Mouse (Mus musculus) layer of hippocampus, adult 8-10 months (tissue): ENCODE measurements around the gene Tbcd. TPM values are rescaled to one million over a fixed set of nuclear protein-coding genes. Genes with fewer than 3 reads are reported as not detected.

ENCODE experiments used
- DNase-seq, 2 experiments: peaks; one replicate each; pipeline ENCODE4 v3.0.0; 2022; ENCODE audit warnings: low spot score in 2 of 2
- total RNA-seq, 4 experiments: library from RNA; stranded (reverse); gene quantifications; 2 replicates each; pipeline ENCODE4 v1.2.4; 2022

The Tbcd gene
- 10 to 100 TPM; 40.3 to 43.8 (median 42.4) TPM for total RNA-seq

DNA sequence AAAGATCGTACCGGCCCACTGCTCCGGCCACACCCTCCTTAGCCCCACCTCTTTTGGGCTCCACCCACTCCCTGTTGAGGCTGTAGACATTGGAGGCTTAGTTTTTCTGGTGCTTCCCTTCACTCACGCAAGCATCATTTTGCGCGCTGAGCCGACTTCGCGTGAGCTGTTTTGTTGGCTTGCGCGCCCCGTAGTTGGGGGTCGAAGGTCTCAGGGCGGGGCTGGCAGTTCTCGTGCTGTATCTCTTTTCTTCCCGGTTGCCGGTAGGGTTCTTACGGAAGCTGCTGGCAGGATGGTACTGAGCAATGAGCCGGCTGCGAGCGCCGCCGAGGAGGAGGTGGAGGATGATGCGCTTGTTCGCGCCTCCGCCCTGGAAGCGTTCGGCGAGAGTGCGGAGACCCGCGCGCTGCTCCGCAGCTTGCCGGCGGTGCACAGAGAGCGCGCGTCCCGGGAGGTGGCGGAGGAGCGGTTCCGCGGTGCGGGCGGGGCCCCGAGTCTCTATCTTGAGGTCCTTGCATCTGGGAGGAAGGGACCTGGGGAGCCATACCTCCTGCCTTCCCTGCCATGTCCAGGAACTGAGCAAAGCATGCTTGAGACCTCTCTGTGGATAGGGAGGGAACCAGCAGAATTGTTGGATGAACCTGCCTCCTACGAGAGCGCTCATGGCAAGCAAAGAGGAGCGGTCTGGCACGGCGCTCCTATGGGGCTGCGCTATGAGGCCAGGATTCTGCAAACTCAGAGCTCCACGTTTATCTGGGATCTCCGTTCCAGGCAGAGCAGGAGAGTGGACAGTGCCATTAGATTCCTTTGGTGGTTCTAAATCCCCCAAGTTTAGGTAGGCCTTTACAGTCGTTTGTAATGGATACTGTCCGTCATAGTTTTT, at the start of gene Tbcd:
Gene Tbcd (plus strand): TSS at position 197 of the 883 bp plus-strand sequence.
- DNase-seq: peak; percentile 94 to 98

DNA sequence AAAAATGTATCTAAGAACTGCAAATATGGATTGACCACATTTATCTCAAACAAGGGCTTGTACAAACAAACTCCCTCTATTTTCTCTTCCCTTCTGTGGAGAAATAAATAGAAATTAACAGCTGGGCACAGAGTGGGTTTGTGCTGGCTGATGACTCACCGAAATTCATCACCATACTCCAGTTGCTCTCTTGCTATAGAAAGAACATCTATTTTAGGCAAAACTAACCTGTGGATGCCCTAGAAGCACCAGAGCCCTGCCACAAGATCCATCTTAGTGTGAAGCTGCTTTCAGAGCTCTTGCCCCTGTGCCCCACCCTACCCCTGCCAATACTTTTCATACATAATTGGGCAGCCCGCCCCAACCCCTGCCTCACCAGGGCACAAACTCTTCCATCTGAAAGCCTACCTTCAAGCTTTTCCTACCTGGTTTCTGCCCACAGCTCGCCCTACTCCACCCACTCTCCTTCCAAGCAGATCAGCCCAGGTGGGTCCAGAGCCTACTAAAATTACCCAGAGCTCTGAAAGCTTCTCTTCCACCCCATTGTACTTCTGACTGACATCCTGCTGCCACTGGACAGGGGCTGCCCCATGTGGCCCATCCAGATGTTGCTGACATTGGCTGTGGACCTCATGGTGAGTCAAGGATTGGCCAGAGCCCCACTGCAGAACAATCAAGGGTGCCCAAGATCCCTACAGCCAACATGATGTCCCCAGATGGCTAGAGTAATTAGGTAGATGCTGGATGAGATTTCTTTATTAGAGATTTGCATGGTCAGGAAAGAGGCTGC, 44.2 kb upstream of the Tbcd start:
- DNase-seq: no peak

DNA sequence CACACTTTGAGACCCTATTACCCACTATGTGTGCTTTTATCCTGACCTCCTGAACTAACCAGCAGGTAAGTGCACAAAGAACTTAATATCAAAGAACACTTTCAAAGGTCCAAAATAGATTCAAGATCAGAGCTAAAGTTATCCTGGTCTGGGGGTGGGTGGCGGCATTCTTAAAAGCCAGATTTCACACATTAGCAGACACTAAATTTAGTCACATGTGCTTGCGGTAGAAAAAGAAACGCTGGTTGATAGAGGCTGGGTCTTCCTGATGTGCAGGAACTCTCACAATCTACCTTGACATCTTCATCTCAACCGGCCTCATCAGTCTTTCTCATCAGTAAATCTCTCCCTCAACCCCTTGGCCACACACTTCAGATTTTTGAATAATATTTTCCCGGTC, 37.0 kb upstream of the Tbcd start:
- DNase-seq: no peak

DNA sequence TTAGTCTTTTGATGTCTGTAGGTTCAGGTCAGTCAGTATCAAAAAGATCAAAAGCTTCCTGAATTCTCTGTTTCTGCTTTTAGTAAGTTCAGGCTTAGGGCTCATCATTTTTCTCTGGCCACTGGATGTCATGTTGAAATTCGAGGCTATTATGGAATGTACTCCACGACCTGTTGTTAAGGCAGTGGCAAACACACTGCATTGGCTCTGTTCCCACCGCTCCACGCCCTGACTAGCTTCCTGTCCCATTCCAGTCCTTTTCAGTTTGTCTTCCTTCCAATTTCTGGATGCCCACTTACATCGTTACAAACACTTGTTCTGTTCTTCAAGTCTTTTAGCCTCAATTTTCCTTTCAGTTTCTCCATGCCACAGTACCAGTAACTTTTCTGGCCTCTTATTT, 36.4 kb upstream of the Tbcd start:
- DNase-seq: no peak

DNA sequence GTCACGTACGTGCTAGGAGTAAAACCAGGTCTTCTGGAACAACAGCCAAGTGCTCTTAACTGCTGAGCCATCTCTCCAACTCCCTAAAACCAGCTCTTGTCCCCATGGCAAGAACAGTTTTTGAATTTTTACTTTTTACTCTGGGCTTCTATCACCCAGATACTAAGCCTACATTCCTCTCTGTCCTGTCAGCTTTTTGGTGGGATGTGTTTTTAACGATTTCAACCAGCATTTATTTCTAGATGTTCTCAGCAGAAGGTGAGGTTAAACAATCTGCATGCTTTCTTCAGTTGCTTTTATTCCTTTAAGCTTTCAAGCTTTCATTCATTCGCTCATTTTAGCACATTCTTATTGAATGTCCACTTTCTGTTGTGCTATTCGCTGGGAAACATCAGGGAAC, 33.8 kb upstream of the Tbcd start:
- DNase-seq: no peak

DNA sequence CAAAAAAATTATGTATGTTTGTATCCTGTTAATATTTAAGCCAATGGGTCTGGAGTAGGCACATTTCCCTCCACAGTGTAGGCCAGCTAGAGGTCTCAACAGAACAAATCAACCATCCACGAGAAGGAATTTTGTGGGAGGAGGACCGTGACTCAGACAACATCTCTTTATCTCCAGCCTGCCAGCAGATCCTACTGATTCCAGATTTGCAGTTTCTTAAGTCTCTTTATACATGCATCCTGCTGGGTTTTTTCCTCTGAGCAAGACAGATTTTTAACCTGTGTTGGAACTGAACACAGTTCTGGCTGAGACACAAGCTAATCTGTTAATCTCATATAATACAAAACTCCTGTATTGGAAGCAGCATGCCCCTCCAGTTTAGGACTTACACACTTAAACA, 32.8 kb upstream of the Tbcd start:
- DNase-seq: no peak

DNA sequence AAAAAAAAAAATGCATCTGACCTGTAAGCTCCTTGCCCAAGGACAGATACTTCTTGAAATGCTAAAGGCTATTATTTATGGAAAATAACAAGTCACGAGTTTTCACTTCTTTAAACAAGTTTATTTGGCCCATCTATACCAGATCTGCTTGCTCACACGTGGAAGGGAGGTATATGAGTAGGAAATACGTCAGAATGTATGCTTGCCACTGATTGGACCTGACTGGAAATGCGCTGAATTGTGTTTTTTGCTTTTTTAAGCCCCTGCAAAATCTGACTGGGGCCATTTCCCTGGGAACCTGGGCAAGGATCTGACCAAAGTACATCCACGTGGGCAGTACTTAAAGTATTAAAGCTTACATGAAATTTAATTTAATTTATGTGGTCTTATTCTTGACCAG, 31.4 kb upstream of the Tbcd start:
- DNase-seq: no peak

DNA sequence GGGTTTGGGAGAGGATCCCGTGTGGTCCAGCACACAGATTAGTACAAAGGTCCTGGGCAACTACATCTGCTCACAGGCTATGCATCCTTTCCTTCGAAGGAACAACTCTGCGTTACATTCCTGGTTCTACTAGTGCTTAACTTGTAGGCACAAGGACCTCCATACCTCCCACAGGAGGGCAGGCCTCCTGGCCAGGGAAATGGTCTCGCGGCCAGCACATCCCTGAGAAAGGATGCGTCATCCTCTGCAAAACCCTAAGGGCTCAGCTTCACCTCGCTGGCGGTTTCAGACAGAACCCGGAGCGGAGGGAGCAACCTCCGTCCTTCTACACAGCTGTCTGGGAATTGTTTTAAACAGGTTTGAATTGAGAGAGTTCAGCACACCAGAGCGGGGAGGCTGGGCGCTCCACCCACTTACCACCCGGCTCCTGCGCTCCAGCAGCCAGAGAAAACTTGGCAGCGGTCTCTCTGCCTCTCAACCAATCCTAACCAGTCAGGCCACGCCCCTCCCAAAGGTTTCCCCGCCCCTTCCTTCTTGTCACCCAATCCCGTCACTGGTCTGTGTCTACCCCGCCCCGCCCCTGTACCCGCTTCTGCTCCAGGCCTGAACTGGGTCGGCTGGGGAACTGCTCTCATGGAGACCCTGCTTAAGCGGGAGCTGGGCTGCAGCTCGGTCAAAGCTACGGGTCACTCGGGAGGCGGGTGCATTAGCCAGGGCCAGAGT, 30.8 kb upstream of the Tbcd start, which contains the start of gene Fn3krp:
Gene Fn3krp (plus strand): TSS at position 572 of the 723 bp plus-strand sequence.
- DNase-seq: peak; percentile 99

DNA sequence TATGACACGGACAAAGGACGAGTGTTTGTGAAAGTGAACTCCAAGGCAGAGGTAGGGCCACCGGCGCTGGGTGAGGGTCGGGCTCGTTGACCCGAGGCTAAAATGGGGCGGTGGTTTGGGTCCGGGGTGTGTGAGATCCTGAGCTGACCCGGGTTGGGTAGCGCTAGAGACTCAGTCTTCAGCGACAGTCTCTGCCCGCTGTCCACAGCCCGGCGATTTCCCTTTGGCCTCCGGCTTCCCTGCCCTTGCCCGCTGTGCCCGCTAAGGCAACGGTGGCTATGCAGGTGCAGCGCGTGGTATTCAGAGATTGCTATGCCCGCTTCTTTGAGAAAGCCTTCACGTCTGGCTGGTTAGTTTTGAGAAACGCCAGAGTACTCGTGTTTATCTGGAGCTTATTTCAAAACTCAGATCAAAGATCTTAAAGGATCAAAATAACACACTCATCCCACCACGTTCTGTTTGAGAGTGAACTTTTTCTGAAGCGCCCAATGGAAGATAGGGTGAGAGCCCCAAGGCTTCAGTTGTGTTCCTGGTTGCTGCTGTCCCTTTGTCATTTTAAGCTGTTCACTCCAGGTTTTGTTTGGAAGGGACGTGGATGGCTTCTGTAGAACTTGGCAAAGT, 30.1 kb upstream of the Tbcd start:
- DNase-seq: no peak

DNA sequence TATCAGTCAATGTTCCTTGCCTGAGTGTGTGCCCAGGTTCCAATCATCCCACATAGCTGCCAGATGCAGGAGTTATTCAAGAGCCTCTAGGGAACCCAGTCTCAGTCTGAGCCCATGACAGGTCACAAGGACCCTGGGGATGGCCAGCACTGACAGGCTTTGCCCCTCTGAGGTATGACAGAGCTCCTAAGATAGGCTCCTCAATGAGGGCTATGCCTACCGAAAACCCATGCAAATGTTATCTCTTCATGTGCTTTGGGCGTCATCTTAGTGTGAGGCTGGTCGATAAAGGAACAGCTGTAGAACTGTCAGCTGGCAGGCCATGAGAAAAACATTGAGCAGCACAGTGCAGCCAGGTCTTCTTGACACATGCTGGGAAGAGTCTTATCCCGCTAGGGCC, 18.4 kb upstream of the Tbcd start:
- no peak for DNase-seq

DNA sequence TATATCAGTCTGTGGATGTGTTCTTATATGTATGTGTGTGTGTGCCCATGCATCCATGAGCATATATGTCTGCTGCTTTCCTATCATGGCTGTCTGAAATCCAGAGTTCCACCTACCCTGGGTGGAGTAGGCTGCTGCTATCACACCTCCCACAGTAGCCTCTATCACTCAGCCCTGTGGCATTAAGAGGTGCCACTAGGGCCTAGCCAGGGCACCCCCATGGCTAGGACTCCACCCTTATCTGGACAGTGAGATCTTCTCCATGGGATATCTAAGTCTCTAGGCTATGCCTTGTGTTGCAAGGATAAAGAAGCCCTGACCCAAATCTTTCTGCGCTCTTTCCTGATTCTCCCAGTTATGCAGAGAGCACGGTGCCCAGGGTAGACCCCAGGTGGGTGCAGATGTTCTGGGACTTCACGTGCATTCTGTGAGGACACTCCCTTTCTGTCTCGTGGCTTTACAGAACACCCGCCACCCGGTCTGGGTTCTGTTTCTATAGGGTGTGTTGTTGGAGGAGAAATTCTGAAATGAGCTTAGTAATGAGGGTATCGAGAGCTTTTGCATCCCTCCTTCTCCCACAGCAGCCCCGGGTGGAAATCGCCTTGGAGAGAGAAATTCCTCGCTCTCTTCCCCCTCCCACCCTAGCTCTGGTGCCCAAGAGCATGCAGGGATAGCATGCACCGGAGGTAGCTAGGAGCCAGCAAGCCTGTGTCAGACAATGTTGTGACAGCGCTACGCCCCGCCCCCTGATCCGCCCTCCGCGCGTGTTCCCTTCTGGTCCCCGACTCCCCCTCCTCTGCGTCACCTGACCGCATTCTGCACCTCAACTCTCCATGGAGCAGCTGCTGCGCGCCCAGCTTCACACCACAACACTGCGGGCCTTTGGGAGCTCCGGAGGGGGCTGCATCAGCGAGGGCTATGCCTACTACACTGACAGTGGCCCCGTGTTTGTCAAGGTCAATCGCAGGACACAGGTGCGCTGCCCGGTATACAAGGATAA, 17.3 kb upstream of the Tbcd start, which contains the start of gene Fn3k:
Gene Fn3k (plus strand): TSS at position 758 of the 1,000 bp plus-strand sequence.
- DNase-seq: peak; percentile 94 to 96

DNA sequence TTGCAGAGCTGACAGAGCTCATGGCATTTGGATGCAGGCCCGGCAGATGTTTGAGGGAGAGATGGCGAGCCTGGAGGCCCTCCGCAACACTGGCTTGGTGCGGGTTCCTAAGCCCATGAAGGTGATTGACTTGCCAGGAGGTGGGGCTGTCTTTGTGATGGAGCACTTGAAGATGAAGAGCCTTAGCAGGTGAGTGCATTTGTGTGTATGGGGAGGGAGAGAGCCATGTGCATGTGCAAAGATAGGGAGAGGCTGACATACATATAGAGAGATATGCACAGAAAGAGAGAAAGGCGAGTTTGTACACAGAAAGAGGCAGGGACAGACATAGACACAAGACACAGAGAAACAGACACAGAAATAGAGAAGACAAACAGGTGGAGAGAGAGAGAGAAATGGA, 14.5 kb upstream of the Tbcd start:
- DNase-seq: no peak

DNA sequence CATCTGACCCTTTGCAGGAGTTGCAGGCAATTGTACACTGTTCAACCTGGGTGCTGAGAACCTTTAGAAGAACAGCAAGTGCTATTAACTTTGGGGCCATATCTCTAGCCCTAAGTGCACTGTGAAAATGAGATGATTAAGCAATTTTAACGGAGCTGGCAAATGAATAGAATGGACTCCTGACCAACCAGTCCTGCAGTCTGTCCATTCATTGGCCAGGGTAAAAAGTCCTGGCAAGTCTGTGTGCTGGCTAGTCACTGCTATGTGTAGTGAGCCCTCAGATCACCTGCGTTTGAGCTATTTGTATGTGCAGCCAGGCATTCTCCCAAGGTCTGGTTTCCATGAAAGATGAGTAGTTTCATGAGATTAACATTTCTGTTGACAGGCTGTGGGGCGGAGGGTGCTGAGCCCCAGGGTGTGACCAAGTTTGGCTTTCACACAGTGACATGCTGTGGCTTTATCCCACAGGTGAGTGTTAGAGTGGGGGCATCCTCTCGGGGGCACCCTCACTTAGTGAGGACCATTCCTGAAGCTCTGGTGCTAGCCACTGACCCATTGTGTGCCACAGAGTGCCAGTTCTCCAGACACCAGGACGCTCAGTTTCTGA, 12.0 kb upstream of the Tbcd start:
- DNase-seq: no peak

DNA sequence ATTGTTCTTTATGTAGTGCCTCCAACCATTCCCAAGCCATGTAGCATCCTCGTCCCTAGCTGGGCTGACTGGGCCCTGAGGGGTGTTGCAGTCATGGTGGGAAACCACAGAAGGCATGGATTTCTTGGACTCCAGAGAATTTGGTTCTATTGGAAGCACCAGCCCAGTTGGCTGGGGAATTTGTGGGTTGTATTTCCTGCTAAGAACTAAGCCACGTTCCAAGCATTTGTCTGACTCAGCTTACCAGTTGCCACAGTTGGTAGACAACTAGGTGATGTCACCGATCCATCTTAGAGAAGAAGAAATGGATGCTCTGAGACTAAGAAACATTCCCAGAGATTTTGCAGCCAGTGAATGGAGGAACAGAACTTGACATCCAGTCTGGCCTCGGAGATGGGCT, 10.1 kb upstream of the Tbcd start:
- DNase-seq: no peak

DNA sequence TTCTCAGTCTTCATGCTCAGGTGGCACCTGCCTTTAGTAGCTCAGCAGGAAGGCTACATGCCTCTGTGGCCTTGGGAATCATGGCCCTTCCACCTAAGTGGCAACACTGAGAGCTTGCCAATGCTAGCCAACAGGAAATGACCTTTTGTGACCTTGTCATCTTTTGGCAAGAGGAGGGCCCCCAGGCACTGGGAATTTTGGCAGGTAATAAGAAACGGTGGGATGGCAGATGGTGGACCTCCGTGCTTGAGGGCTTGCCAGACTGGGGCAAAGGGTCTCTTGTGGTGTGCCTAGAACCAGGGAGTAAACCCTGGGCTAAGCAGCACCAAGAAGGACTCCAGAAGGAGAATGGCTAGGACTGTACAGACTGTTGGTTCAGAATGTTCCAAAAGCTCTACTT, 9.7 kb upstream of the Tbcd start:
- no peak for DNase-seq

DNA sequence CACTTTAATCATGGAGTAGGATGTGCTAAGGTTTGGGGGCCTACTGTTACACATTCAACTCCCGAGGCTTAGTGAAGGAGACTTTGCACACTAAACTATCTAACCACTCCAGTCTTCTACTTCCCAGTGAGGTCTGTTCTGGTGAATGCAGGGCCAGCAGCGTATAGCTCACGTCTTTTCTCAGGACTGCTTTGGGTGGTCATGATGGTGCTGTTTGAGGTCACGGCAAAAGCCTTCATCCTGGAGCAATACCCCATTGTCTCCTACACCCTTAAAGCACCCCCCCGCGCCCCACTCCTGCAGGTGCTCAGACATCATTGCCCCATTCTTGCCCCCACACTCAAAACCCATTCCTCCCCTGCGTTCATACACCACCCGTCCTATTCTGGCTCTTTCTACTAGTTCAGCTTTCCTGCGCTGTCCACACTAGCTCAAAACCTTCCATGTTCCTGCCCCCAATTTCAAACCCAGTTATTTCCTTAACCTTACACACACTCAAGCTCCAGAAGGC, 478 bp upstream of the Tbcd start:
- no peak for DNase-seq

DNA sequence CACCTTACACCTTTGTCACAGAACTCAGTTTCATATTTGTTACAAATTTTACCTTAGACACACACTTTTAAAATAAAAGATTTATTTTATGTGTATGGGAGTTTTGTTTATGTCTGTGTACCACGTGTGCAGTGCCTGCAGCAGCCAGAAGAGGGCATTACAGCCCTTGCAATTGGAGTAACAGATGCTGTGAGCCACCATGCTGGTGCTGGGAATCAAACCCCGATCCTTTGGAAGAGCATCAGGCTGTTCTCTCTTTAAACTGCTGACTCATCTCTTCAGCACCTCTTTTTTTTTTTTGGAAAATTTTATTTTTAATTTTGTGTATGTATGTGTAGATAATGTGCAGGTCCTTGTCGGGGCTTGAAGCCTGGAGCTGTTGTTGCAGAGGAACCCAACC, 6.1 kb downstream of the Tbcd start:
- DNase-seq: no peak

DNA sequence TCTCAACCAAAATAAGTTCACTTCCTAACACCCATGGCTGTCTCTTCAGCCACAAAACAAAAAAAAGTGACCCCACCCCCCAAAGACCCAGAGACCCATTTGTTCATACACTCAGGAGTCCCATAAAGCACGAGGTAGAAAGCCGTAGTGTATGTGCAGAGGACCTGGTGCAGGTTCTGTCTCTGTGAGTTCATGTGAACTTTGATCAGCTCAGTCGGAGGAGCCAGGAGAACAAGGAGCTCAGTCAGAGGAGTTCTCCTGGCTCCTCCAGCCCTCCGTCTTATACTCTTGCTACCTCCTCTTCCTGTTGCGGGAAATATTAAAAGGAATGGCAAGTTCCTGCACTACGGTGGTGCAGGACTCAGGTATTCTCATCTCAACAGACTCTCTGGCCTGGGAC, 15.7 kb downstream of the Tbcd start:
- DNase-seq: no peak

DNA sequence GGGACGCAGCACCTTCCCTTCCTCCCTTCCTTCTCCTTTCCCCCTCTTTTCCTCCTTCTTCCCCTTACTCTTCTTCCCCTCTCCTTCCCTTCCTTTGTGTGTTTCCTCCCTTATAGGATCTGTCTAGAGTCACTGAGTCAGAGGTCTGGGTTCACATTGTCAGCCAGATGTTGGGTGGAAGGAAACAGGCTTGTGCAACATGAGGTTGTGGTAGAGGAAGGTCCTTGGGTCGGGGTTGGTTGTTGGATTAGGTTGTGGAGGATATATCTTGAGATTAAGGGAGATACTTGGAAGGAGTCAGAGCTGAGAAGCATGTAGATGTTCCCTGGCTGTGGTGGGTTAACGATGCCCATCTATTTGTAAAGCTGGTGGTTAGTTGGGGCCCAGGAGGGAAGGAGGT, 23.1 kb downstream of the Tbcd start:
- DNase-seq: no peak
